12 mouse cellular contexts compared by ENCODE assay signal in the genomic region with DNA sequence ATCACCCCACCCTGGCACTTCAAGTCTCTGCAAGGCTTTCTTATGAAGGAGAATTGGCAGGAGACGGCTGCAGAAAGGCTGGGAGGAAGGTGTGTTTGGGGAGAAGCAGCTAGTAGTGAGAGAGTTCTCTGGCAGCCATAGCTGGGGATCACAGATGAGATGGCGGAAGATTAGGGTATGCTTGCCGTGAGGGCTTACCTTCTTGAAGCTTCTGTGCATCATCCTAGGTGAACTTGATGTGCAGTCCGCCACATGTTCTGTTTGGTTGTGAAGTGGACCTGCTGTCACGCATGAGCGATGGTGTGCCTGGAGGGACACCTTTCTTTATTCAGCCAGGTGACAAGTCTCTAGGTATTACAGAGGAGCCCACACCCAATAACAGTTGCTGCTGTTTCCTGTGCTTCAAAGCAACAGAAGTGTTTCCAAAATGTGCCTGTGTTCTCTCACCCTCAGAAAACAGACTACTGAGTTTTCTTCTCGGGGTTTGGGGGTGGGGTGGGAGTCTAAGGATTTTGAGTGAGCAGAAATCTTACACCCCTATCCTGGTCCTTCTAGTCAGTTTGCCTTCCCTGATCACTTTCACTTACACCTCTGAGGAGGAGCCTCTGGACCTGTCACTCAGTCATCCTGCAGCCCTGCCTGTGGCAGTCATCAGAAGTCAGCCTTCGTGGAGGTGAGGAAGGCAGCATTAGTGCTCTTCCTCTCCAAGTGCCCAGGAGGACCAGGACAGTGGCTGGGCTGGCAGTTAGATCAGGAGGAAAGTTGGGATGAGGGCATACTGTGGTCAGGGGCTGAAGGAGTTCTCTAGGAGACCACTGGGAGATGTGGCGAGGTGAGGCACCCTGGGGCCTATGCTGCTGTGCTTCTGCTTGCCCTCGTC. TPM values are rescaled to one million over a fixed set of nuclear protein-coding genes. Genes with fewer than 3 reads are reported as not detected.
DNase-seq lines count a peak whose midpoint lies in the region; ATAC-seq and TF ChIP-seq lines count a peak whose summit lies in the region.
"Had no signal": no experiment of that assay in that cellular context is flagged by ENCODE, and none has a peak within 500 bp of the region (broad histone marks: within the 10 kb centered on the region; RNA-seq: fewer than 3 reads in every experiment).

No protein-coding gene starts in this region.

- no peak for ATAC-seq in heart, postnatal 0 days (ENCODE audit: insufficient read depth, low read depth)

- no peak for TF ChIP-seq EP300 in heart, postnatal 0 days (IDR thresholded peaks at IDR 0.05; ENCODE audit: low read depth)

- no peak overlapping the region for H3K4me3 ChIP-seq in heart, postnatal 0 days (ENCODE audit: low read depth, low read length)

- intact Hi-C loops in heart, postnatal 25 days (cut with DNase I) = no loop called here

- peaks cover 43% of the 10 kb centered on the region for H3K4me1 ChIP-seq in heart, postnatal 0 days (ENCODE audit: control insufficient read depth, insufficient read depth)

- H3K9ac ChIP-seq in heart, postnatal 0 days (replicated peaks; ENCODE audit: low read depth, low read length) = 0 out of 2 replicates have a peak overlapping the region, but pooled peaks have one; percentile 80

- H3K27ac ChIP-seq in heart, postnatal 0 days (ENCODE audit: low read depth) = peak overlapping the region; percentile 4; the same call in 1 of the 2 replicates
- H3K27ac ChIP-seq: kidney, postnatal 0 days; left cerebral cortex, adult 2 months had no signal

- no peak for TF ChIP-seq CTCF in heart, postnatal 0 days (IDR thresholded peaks at IDR 0.05; ENCODE audit: low read depth)

- no peaks in the 10 kb centered on the region for H3K36me3 ChIP-seq in heart, postnatal 0 days (replicated peaks; ENCODE audit: control insufficient read depth, insufficient read depth, low read length)

- H3K27me3 ChIP-seq in heart, postnatal 0 days (ENCODE audit: control insufficient read depth, insufficient read depth, low read length) = no peaks in the 10 kb centered on the region

- WGBS in heart, postnatal 0 days = 81% methylated on average over 10 of the region's 10 CpGs

- H3K4me2 ChIP-seq in heart, postnatal 0 days (ENCODE audit: low read depth, low read length) = peak overlapping the region; percentile 79; the same call in 1 of the 2 replicates

- H3K9me3 ChIP-seq in heart, postnatal 0 days (replicated peaks; ENCODE audit: control insufficient read depth, low read length) = no peaks in the 10 kb centered on the region

- DNase-seq in heart, postnatal 0 days (ENCODE audit: low spot score) = no peak
- DNase-seq in heart, postnatal 25 days (ENCODE audit: low spot score) = no peak
- peak; percentile 77 for DNase-seq in CD4-positive helper T cell, adult 2 months (ENCODE audit: low read depth, low spot score)
- peak; percentile 51 for DNase-seq in T-cell, adult 2 months (ENCODE audit: low spot score)
- DNase-seq in naive thymus-derived CD4-positive, alpha-beta T cell, adult 2 months (ENCODE audit: low read depth) = peak; percentile 77
- no peak for DNase-seq in Muller cell, postnatal 12 days (ENCODE audit: inconsistent ontology term)
- DNase-seq in frontal cortex, adult 2 months (ENCODE audit: extremely low spot score in 1 of 2, low spot score in 1 of 2) = no peak
- DNase-seq: cerebellum, postnatal 36 days; lung, adult 18-20 months; right cerebral cortex, postnatal 4 days had no signal

RNA-seq across cellular contexts. Expression of a gene that starts 2.8 kb away (rescaled TPM):
- 47.6 and 64.0 TPM in 2 replicates for total RNA-seq in heart, postnatal 0 days (2014; rRNA removed; ENCODE audit: low replicate concordance)
- 6.7 and 9.0 TPM in 2 replicates for polyA plus RNA-seq in heart, postnatal 0 days (2015; fragmentation: Nextera tagmentation; extraction: Ambion mirVana)
- 10 to 100 TPM; 85.1 to 94.1 TPM for total RNA-seq in heart, postnatal 25 days (2021)
- polyA plus RNA-seq in frontal cortex, adult 2 months (2012; rRNA removed) = 74.6 and 80.1 TPM in 2 replicates

Comparison
In these comparisons a context has a peak if more than half of its experiments do, and no peak if none do; other contexts are left out.
1. DNase-seq: peak in CD4-positive helper T cell, adult 2 months (single experiment), T-cell, adult 2 months (single experiment) and naive thymus-derived CD4-positive, alpha-beta T cell, adult 2 months (single experiment); none in heart, postnatal 0 days (single experiment), heart, postnatal 25 days (single experiment), Muller cell, postnatal 12 days (single experiment) and frontal cortex, adult 2 months (0 of 2).